Comparison of ENCODE assay signal across 8 mouse cellular contexts in the genomic region with DNA sequence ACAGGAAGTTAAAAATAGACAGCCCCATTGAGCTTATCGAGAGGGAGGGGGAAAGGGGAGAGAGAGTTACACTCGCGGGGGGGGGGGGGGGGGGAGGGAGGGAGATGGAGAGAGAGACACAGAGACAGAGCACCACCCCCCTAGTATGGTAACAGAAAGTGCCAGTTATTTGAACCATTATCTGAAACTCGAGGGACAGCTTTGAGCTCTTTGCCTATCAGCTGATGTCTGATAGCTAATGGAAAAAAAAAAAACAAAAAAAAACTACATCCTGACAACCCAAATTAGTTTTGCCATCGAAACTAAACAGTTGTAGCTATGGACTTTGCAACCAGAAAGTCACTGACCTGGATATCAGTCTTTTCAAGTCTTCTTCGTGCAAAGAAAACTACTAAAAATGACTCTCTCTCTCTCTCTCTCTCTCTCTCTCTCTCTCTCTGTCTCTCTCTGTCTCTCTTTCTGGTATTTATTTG. TPM values are rescaled to one million over a fixed set of nuclear protein-coding genes. Genes with fewer than 3 reads are reported as not detected.
DNase-seq lines count a peak whose midpoint lies in the region; ATAC-seq and TF ChIP-seq lines count a peak whose summit lies in the region.

Ccdc141 (minus strand) TSS at position 4 of the 473 bp plus-strand sequence.

- no peak for ATAC-seq in forebrain, postnatal 0 days
- no peak for ATAC-seq in midbrain, embryonic 13.5 days

- peak within 1 kb of the TSS; percentile 25 for H3K4me3 ChIP-seq in C2C12 (ENCODE audit: insufficient read depth, poor library complexity, severe bottlenecking)
- peak within 1 kb of the TSS; percentile 35 for H3K4me3 ChIP-seq in forebrain, postnatal 0 days (ENCODE audit: low read depth, low read length)
- peak within 1 kb of the TSS; percentile 37 for H3K4me3 ChIP-seq in midbrain, embryonic 13.5 days (replicated peaks)

- H3K79me2 ChIP-seq in C2C12 (ENCODE audit: control insufficient read depth, insufficient read depth): no peaks in the 10 kb centered on the region

- H3K36me3 ChIP-seq in C2C12 (ENCODE audit: control insufficient read depth, insufficient read depth): no peaks in the 10 kb centered on the region
- H3K36me3 ChIP-seq in forebrain, postnatal 0 days (ENCODE audit: insufficient read depth): no peaks in the 10 kb centered on the region
- no peaks in the 10 kb centered on the region for H3K36me3 ChIP-seq in midbrain, embryonic 13.5 days

- peak within 1 kb of the TSS; percentile 77 for H3ac ChIP-seq in C2C12 (ENCODE audit: control insufficient read depth, insufficient read length, low read depth)

- WGBS in forebrain, postnatal 0 days: 10% methylated on average over 5 of the region's 6 CpGs
- WGBS in midbrain, embryonic 13.5 days: 8% methylated on average over 5 of the region's 6 CpGs

- no peaks in the 10 kb centered on the region for H3K9me3 ChIP-seq in forebrain, postnatal 0 days (ENCODE audit: low read length)
- H3K9me3 ChIP-seq in midbrain, embryonic 13.5 days: no peaks in the 10 kb centered on the region

- H3K27me3 ChIP-seq in C2C12 (ENCODE audit: control insufficient read depth, insufficient read depth, insufficient read length): no peaks in the 10 kb centered on the region
- H3K27me3 ChIP-seq in forebrain, postnatal 0 days (ENCODE audit: insufficient read depth, low read length): no peaks in the 10 kb centered on the region
- H3K27me3 ChIP-seq in midbrain, embryonic 13.5 days: peaks cover 11% of the 10 kb centered on the region; the same call in 1 of the 2 replicates

- H3K4me2 ChIP-seq in forebrain, postnatal 0 days (ENCODE audit: low read depth): peak within 1 kb of the TSS; percentile 57
- H3K4me2 ChIP-seq in midbrain, embryonic 13.5 days (replicated peaks): peak within 1 kb of the TSS; percentile 62

- H3K27ac ChIP-seq in forebrain, postnatal 0 days (ENCODE audit: low read depth, low read length): peak within 1 kb of the TSS; percentile 45; the same call in 1 of the 2 replicates
- peak within 1 kb of the TSS; percentile 32; the same call in 1 of the 2 replicates for H3K27ac ChIP-seq in midbrain, embryonic 13.5 days

- peak within 1 kb of the TSS; percentile 39 for H3K9ac ChIP-seq in forebrain, postnatal 0 days
- H3K9ac ChIP-seq in midbrain, embryonic 13.5 days (replicated peaks): peak within 1 kb of the TSS; percentile 51

- no peaks in the 10 kb centered on the region for H3K79me3 ChIP-seq in C2C12 (ENCODE audit: low read depth)

- TF ChIP-seq CTCF in C2C12 (IDR thresholded peaks at IDR 0.05; ENCODE audit: control insufficient read depth, insufficient read depth, insufficient read length): no peak
- TF ChIP-seq CTCF in forebrain, postnatal 0 days (IDR thresholded peaks at IDR 0.05; ENCODE audit: low read depth): no peak

- DNase-seq in adrenal gland, postnatal 25 days: no peak
- DNase-seq in adrenal gland, adult 2 months: no peak
- DNase-seq in forebrain, postnatal 0 days: no peak
- no peak for DNase-seq in layer of hippocampus, postnatal 10 days (ENCODE audit: low spot score in 2 of 2)
- DNase-seq in cerebellum, adult 8-10 months: no peak
- no peak for DNase-seq in frontal cortex, postnatal 14 days (ENCODE audit: low spot score in 2 of 2)

- no peaks in the 10 kb centered on the region for H3K4me1 ChIP-seq in forebrain, postnatal 0 days (ENCODE audit: insufficient read depth)
- peaks cover 36% of the 10 kb centered on the region for H3K4me1 ChIP-seq in midbrain, embryonic 13.5 days (replicated peaks)

TF ChIP-seq in C2C12, 6 proteins besides CTCF, POLR2A, EP300 and RAD21:
- no peak for TF ChIP-seq USF1 (IDR thresholded peaks at IDR 0.05; ENCODE audit: low read depth)
- no peak for TF ChIP-seq MAX (IDR thresholded peaks at IDR 0.05)
- TF ChIP-seq CEBPB (IDR thresholded peaks at IDR 0.05; ENCODE audit: low read depth): no peak
- TF ChIP-seq MYOD1 (IDR thresholded peaks at IDR 0.05; ENCODE audit: control insufficient read depth, insufficient read length, low read depth): no peak
- TF ChIP-seq FOSL1 (IDR thresholded peaks at IDR 0.05; ENCODE audit: insufficient read depth, low read length, poor library complexity, severe bottlenecking): no peak
- TF ChIP-seq MYOG (IDR thresholded peaks at IDR 0.05; ENCODE audit: control insufficient read depth, extremely low read depth, insufficient read length): no peak
TF ChIP-seq in C2C12: peak in this region for 0.

RNA-seq across cellular contexts. Expression of gene Ccdc141, which starts in this region (rescaled TPM):
- 5.8 and 10.7 TPM in 2 replicates for total RNA-seq in adrenal gland, postnatal 25 days (2021)
- 1 to 10 TPM; 5.7 to 6.7 TPM for total RNA-seq in adrenal gland, adult 2 months (2021)
- 1.0 and 1.9 TPM in 2 replicates for polyA plus RNA-seq in adrenal gland, adult 2 months (2012; rRNA removed)
- polyA plus RNA-seq in C2C12 (2012; fragmentation: generic; extraction: Trizol): 0.77 TPM
- total RNA-seq in forebrain, postnatal 0 days (2014; rRNA removed): 11.3 and 18.6 TPM in 2 replicates
- polyA plus RNA-seq in forebrain, postnatal 0 days (2015; fragmentation: Nextera tagmentation; extraction: Ambion mirVana): 5.0 and 7.3 TPM in 2 replicates
- total RNA-seq in layer of hippocampus, postnatal 10 days (2021): 10 to 100 TPM; 29.8 to 30.3 TPM
- 5.4 and 6.4 TPM in 2 replicates for polyA plus RNA-seq in midbrain, embryonic 13.5 days (2015; fragmentation: Nextera tagmentation; extraction: Ambion mirVana)
